Mouse (Mus musculus) lung, adult 2 months (tissue): ENCODE measurements around the gene Limch1. TPM values are rescaled to one million over a fixed set of nuclear protein-coding genes. Genes with fewer than 3 reads are reported as not detected.

Experiments used
- DNase-seq: peaks from one replicate; pipeline ENCODE4 v3.0.0; 2022
- H3K4me1 ChIP-seq: fragments of 200-500 bp; 2 replicates; pipeline ENCODE4 v1.6.1; 2011; ENCODE audit warnings: low read length; ENCODE audit not compliant: control insufficient read depth, insufficient read depth
- H3K4me3 ChIP-seq: fragments of 200-500 bp; replicated peaks from 2 replicates; pipeline ENCODE3; 2011; ENCODE audit warnings: low read depth, mild to moderate bottlenecking, control low read depth, low read length; ENCODE audit errors: extremely low read depth
- CTCF ChIP-seq: fragments of 200-500 bp; IDR thresholded peaks from 2 replicates; pipeline ENCODE4 v1.5.1; 2011; ENCODE audit warnings: mild to moderate bottlenecking, low read length, control low read depth; ENCODE audit not compliant: insufficient read depth
- POLR2A ChIP-seq: fragments of 200-500 bp; IDR thresholded peaks from 2 replicates; pipeline ENCODE4 v1.6.1; 2011; ENCODE audit warnings: low read depth, mild to moderate bottlenecking, control low read depth, low read length, borderline replicate concordance; ENCODE audit errors: extremely low read depth
- WGBS: fragments of 180-500 bp; shearing (Covaris S2); methylation state at CpG from one replicate; pipeline ENCODE4 v1.1.7; 2018; 5-methylcytosine and 5-hydroxymethylcytosine counted together
- polyA plus RNA-seq: library from polyadenylated mRNA; depleted of rRNA; stranded (reverse); fragments of >200 nt; gene quantifications from 2 replicates; pipeline ENCODE4 v1.2.3, GENCODE M21; 2012

Gene Limch1
- polyA plus RNA-seq, 1 experiment: 242 TPM

DNA sequence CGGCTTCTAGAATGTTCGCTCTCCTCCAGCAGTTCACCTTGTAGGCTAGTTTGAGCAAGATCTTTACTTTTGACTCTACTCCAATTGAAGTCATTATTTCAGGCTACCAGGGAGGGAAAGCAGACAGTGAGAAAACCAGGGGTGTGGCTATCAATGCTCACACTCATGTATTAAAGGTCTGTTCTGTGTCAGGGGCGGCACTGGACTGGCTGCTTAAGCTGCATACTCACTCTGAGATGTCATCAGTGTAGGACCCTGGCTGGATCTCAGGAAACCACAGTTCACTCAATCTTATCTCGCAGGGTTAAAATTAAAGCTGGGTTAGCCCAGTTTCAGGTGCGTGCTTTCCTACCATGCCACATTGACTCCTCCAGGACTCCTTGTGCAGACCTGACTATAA is 142.4 kb downstream of the Limch1 start:
- Histone ChIP-seq H3K4me1 (peaks cover 11% of the 10 kb centered on the region), H3K4me3 (no peak overlapping the region)
- TF ChIP-seq POLR2A (no peak), CTCF (no peak)
- 78% methylated on average over 5 of the region's 5 CpGs for WGBS
- DNase-seq: no peak

DNA sequence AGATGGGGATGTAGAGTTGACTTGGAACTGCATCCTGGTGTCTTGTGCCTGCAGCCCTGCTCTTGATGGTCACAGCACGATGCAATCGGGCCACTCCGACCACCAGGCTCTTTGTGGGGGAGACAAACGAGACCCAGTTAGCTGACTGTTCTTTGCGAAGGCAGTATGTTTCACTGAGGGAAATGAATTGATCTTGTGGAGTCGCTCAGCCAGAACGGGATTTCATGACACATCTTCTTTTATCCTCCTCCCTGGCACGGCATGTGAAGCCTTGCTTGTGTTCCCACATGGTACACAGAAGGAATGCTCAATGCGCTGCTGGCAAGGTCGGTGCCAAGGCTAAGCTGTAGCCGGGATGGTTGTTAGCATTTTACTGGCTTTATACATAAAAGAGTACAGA is 143.7 kb downstream of the Limch1 start:
- 81% methylated on average over 11 of the region's 11 CpGs for WGBS
- peaks cover 11% of the 10 kb centered on the region for H3K4me1 ChIP-seq
- no peak overlapping the region for H3K4me3 ChIP-seq
- DNase-seq: no peak
- TF ChIP-seq POLR2A (no peak), CTCF (no peak)

DNA sequence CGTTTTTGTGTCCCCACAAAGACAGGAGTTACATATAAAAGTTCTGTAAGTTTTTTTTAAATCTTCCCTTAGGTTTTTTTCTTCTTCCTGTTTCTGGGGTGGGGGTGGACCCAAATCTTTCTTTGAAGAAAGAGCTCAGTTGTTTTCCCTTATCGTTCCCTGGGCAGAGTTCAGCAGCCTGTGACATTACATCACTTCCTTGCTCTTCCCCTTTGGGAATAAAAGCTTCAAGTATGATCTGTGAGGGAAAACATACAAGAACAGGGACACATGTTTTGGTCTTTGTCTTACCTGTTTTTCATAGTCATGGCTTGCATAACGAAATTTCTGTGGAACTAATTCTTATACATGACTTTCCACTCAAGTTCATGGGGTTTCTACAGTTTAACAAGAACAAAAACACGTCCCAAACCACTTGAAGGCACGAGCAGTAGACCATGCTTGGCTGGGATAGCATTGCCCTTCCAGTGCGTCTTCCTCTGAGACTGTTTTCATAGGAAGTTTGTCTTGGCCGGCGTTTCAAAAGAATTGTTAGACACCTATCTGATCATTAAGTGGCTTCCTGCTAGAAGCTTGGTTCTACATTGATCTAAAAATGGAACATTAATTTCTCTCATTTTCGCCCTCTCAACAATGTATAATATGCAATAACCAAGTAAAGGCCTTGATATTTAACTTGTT is 150.0 kb downstream of the Limch1 start:
- H3K4me1 ChIP-seq: peaks cover 14% of the 10 kb centered on the region
- WGBS: 29% methylated on average over 9 of the region's 9 CpGs
- no peak for DNase-seq
- TF ChIP-seq POLR2A (no peak), CTCF (no peak)
- H3K4me3 ChIP-seq: no peak overlapping the region

DNA sequence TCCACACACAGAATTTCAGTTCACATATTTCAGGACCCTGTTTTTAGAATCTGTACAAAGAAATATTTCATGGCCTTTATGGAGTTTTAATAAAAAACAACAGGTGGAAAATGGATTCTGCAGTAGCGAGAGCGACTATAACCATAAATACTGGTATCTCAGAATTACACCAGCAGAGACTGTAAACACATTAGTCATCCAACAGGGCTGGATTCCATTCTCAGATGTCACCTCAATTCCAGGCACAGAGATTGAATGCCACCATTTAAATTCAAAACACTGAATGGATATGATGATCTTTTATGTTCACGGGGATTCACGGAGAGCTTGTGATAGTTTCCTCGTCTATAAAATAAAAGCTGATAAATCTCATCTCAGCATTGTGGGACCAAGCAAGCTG is 152.0 kb downstream of the Limch1 start:
- 76% methylated on average over 5 of the region's 5 CpGs for WGBS
- TF ChIP-seq POLR2A: no peak
- TF ChIP-seq CTCF: no peak
- peaks cover 10% of the 10 kb centered on the region for H3K4me1 ChIP-seq

DNA sequence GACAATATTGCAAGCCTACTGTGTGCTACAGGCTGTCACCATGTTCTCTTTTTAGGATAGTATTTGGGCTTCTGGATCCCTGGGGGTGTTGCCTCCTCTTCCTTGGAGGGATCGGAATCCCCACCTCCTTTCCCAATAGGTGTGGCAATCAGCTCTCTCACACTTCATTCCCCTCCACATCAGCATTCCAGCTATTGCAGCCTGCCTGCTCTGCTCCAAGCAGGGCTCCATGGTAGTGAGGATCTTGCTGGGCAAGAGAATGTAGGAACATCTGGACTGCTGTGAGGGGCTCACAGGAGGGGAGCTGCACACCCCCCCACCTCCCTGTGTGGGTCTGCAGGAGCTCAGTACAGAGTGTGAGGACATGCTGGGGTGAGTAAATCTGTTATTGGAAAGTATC is 152.6 kb downstream of the Limch1 start:
- peak; percentile 86; the same call in 1 of the 2 replicates for TF ChIP-seq POLR2A
- TF ChIP-seq CTCF: no peak
- Histone ChIP-seq H3K4me3 (peak overlapping the region; percentile 51), H3K4me1 (peaks cover 10% of the 10 kb centered on the region)
- whole genome bisulfite sequencing: 63% methylated on average over 1 of the region's 1 CpGs
- no peak for DNase-seq

More for the DNA sequence above, 152.0 kb downstream of the Limch1 start:
- H3K4me3 ChIP-seq: no peak overlapping the region
- DNase-seq: no peak

DNA sequence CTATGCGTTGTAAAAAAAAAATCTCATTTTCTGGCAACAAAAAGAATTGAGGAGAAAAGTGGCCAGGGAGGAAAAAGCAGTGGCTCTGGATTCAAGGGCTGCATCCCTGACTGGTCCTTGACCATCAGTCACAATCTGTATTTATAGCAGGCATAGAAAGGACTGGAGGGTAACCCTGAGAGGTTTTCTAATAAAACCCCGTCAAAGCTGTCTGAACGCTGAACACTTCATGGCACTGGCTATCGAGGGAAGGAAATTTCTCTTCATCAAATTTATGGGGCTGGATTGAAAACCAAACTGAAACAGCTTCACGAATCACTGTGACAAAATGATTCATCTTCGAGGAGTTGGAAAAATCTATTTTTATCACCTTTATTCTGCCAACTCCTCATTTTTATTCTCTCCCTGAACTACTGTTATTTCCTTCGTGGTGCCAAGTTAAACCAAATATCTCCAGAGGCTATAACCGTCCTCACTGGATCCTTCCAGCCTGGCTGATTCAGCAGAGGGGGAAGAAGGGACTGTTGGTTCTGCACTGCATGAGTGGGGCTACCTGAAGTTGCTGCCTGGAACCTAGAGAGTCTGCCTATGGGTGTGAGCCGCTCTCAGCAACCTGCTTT is 153.3 kb downstream of the Limch1 start:
- no peak for DNase-seq
- TF ChIP-seq CTCF (no peak), POLR2A (no peak)
- peaks cover 10% of the 10 kb centered on the region for H3K4me1 ChIP-seq
- 59% methylated on average over 9 of the region's 9 CpGs for WGBS
- H3K4me3 ChIP-seq: peak overlapping the region; percentile 64

DNA sequence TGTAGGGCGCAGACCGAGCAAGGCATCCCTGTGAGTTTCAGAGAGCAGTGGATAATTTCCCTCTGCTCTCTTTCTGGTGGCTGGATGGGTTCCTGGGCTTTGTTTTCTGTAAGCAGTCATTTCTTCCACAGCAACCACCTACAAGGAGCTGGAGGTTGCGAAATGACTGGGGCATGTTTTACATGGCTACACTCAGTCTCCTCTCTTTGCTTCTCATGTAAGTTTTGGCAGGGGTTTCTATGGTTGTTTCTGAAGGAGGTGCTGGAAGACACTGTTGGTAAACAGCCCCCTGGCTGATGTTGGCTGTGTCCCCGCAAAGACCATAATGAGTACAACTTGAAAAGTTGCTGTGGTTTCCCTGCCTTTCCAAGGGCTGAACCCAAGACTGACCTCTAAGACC is 155.5 kb downstream of the Limch1 start:
- 71% methylated on average over 4 of the region's 4 CpGs for WGBS
- TF ChIP-seq CTCF (no peak), POLR2A (no peak)
- DNase-seq: no peak
- H3K4me1 ChIP-seq: no peaks in the 10 kb centered on the region; the same call in none of the 2 replicates
- peak overlapping the region; percentile 18 for H3K4me3 ChIP-seq

DNA sequence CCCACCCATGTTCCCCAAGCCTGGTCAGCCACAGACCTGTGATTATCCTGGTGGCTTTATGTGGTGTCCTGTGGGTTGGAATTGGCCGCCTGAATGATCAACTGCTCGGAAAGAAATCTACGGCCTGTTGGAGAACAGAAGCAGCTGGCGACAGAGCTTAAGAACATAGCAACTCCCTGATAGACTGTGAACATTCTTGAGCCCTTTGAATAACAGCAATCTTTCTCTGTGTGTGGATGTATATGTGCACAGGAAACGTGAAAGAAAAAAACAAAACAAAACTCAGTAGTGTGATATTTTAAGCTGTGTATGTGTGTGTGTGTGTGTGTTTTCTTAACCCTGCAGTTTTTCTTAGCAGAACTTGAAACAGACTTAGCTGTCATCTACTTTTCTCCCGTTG is 159.2 kb downstream of the Limch1 start:
- no peak for DNase-seq
- Histone ChIP-seq H3K4me1 (no peaks in the 10 kb centered on the region; the same call in none of the 2 replicates), H3K4me3 (no peak overlapping the region)
- WGBS: 57% methylated on average over 6 of the region's 6 CpGs
- no peak for TF ChIP-seq CTCF

DNA sequence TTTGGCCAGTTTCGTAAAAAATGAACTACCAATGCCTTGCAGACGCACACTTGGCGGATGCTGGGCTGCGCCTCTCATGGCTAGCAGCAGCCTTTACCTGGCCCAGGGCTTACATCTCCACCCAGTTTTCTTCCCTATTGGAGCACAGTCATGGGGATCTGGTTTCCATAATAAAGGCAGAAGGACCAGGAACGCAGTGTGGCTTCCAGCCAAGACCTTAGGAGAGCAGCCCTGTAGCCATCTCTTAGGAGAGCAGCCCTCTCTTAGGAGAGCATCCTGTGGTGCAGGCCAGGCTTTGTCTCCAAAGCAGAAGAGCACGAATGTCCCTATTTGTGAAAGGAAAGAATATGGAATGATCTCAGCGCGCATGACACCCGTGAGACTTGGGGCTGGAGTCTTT is 163.3 kb downstream of the Limch1 start:
- TF ChIP-seq POLR2A (no peak), CTCF (no peak)
- Histone ChIP-seq H3K4me3 (no peak overlapping the region), H3K4me1 (peaks cover 5% of the 10 kb centered on the region)
- 85% methylated on average over 9 of the region's 9 CpGs for WGBS
- no peak for DNase-seq

DNA sequence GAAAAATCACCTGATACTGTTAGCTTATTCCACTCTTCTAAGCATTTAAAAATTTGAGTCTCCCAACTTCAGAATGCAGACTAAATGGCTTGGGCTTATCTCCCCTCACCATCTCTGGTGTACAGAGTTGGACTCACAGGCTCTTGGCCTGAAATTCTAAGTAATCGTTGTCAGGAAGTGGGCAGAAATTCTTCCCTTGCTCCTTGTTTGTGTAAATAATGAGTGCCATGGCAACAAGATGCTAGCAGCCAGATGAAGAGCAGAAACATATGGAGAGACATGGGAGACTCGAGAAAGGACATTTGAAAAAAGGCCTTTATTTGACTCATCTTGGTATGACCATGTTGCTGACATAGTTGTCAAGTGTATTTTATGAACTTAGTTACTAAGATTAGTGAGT is 164.3 kb downstream of the Limch1 start:
- Histone ChIP-seq H3K4me1 (peaks cover 5% of the 10 kb centered on the region), H3K4me3 (no peak overlapping the region)
- no peak for DNase-seq
- WGBS: 20% methylated on average over 2 of the region's 2 CpGs
- TF ChIP-seq POLR2A (no peak), CTCF (no peak)
